Mouse (Mus musculus) heart, embryonic 12.5 days (tissue): ENCODE measurements at regions not wholly inside any gene's neighbourhood (a gene's known extent, or its start where the extent isn't known, plus 50 kb on each side); places are given as distances from the start of the nearest gene placed in this dataset.
"Not testable (repeated sequence)": the region's sequence is repeated elsewhere in the genome, so short reads cannot be mapped to it uniquely, and the experiment has no call there.

Source experiments
- ATAC-seq: fragments of 200-750 bp; cut with Nextera tagmentation; 2 replicates; pipeline ENCODE4 v1.8.0; 2017; ENCODE audit warnings: moderate TSS enrichment, moderate library complexity; ENCODE audit not compliant: insufficient number of reproducible peaks, low FRiP score
- H3K27ac ChIP-seq: fragments of 300-500 bp; sonication (generic); 2 replicates; pipeline ENCODE4 v1.5.1; 2016; ENCODE audit warnings: mild to moderate bottlenecking, moderate library complexity; ENCODE audit not compliant: poor library complexity, severe bottlenecking
- H3K27me3 ChIP-seq: fragments of 300-500 bp; sonication (generic); replicated peaks from 2 replicates; pipeline ENCODE4 v1.6.1; 2016; ENCODE audit warnings: mild to moderate bottlenecking, moderate library complexity
- H3K36me3 ChIP-seq: fragments of 300-500 bp; sonication (generic); 2 replicates; pipeline ENCODE4 v1.6.1; 2016; ENCODE audit warnings: mild to moderate bottlenecking, moderate library complexity
- H3K4me1 ChIP-seq: fragments of 300-500 bp; sonication (generic); replicated peaks from 2 replicates; pipeline ENCODE4 v1.6.1; 2016; ENCODE audit warnings: mild to moderate bottlenecking
- H3K4me2 ChIP-seq: fragments of 300-500 bp; sonication (generic); 2 replicates; pipeline ENCODE4 v1.6.1; 2016; ENCODE audit warnings: mild to moderate bottlenecking, moderate library complexity
- H3K4me3 ChIP-seq: fragments of 300-500 bp; sonication (generic); 2 replicates; pipeline ENCODE4 v1.5.1; 2016; ENCODE audit warnings: mild to moderate bottlenecking
- H3K9ac ChIP-seq: fragments of 300-500 bp; sonication (generic); 2 replicates; pipeline ENCODE4 v1.6.1; 2016; ENCODE audit warnings: mild to moderate bottlenecking, moderate library complexity
- H3K9me3 ChIP-seq: fragments of 300-500 bp; sonication (generic); replicated peaks from 2 replicates; pipeline ENCODE4 v1.6.1; 2016; ENCODE audit warnings: mild to moderate bottlenecking, moderate library complexity
- WGBS: fragments of 180-500 bp; shearing (Covaris S2); methylation state at CpG from one replicate; pipeline ENCODE4 v1.1.7; 2016; 5-methylcytosine and 5-hydroxymethylcytosine counted together

- 11% methylated on average over 1 of the region's 2 CpGs for WGBS
- H3K36me3 ChIP-seq, H3K9me3 ChIP-seq, H3K4me2 ChIP-seq, H3K27ac ChIP-seq, ATAC-seq, H3K9ac ChIP-seq, H3K4me1 ChIP-seq, H3K4me3 ChIP-seq, H3K27me3 ChIP-seq: not testable (repeated sequence)
These were observed 92.3 kb downstream of the Otx2 start for GRCm38 (mm10) chr14:48581308-48581707.

GRCm38 (mm10) chr14:48580396-48580795, 93.2 kb downstream of the Otx2 start:
- Histone ChIP-seq H3K4me3 (no peak overlapping the region), H3K27me3 (0 out of 2 replicates have a peak, but pooled peaks cover 3% of the 10 kb centered on the region), H3K9ac (no peak overlapping the region), H3K4me2 (no peak overlapping the region), H3K27ac (no peak overlapping the region), H3K4me1 (no peaks in the 10 kb centered on the region), H3K36me3 (no peaks in the 10 kb centered on the region), H3K9me3 (no peaks in the 10 kb centered on the region)
- 22% methylated on average over 9 of the region's 9 CpGs for WGBS
- no peak for ATAC-seq

GRCm38 (mm10) chr14:48579985-48580384, 93.6 kb downstream of the Otx2 start:
- Histone ChIP-seq H3K4me2 (no peak overlapping the region), H3K27ac (no peak overlapping the region), H3K4me3 (no peak overlapping the region), H3K9ac (no peak overlapping the region), H3K36me3 (no peaks in the 10 kb centered on the region), H3K9me3 (no peaks in the 10 kb centered on the region), H3K27me3 (0 out of 2 replicates have a peak, but pooled peaks cover 3% of the 10 kb centered on the region), H3K4me1 (no peaks in the 10 kb centered on the region)
- WGBS, result 72% methylated on average over 5 of the region's 5 CpGs
- ATAC-seq, result no peak
